Mouse (Mus musculus) ZHBTc4 (cell line): ENCODE measurements at regions not wholly inside any gene's neighbourhood (a gene's known extent, or its start where the extent isn't known, plus 50 kb on each side); places are given as distances from the start of the nearest gene placed in this dataset.

Experiments used
- DNase-seq: peaks from one replicate; pipeline ENCODE4 v3.0.0-alpha.2; 2011; ENCODE audit warnings: low read depth, low spot score

DNA sequence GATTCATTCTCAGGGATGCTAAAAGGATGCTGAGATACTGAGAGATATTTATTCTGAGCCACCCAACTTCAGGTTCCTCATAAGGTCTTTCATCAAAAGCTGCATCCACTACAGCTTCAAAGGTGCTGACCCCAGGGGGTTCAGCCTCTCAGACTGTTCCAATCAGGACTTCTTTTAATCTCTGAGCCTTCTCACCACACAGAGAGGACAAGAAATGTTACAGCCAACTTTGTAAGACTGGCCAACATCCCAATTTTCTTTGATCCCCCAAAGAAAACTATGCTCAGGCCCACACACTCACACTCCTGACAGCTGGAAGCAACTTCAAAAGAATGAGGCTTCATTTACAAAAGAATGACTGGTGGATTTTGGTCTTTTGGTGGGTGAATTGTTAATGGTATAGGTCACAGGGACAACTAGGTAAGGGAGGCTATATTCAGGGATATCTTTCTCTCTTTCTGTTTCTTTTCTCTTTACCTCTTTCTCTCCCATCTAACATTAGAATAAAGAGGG, 328.2 kb downstream of the Snca start:
- peak; percentile 68 for DNase-seq
